Mouse (Mus musculus) C2C12 (cell line): ENCODE data around the gene Hist1h3i.
A peak's percentile ranks its signal among the peaks of the same experiment; 100 is the strongest.

ENCODE experiments used
- CEBPB ChIP-seq: IDR thresholded peaks from one replicate; pipeline ENCODE4 v1.6.1; 2011; ENCODE audit warnings: low read depth, mild to moderate bottlenecking, control low read depth, moderate library complexity
- CTCF ChIP-seq: IDR thresholded peaks from one replicate; pipeline ENCODE4 v1.5.1; 2011; ENCODE audit not compliant: control insufficient read depth, insufficient read depth, insufficient read length
- FOSL1 ChIP-seq: IDR thresholded peaks from one replicate; pipeline ENCODE4 v1.8.0; 2011; ENCODE audit warnings: mild to moderate bottlenecking, low read length; ENCODE audit not compliant: poor library complexity, insufficient read depth, severe bottlenecking
- MAX ChIP-seq: IDR thresholded peaks from one replicate; pipeline ENCODE4 v1.6.1; 2011; ENCODE audit warnings: mild to moderate bottlenecking, control low read depth
- MYOG ChIP-seq: IDR thresholded peaks from one replicate; pipeline ENCODE4 v1.6.1; 2011; ENCODE audit not compliant: control insufficient read depth, insufficient read length; ENCODE audit errors: extremely low read depth
- USF1 ChIP-seq: IDR thresholded peaks from one replicate; pipeline ENCODE4 v1.6.1; 2011; ENCODE audit warnings: low read depth, mild to moderate bottlenecking, control low read depth, moderate library complexity

DNA sequence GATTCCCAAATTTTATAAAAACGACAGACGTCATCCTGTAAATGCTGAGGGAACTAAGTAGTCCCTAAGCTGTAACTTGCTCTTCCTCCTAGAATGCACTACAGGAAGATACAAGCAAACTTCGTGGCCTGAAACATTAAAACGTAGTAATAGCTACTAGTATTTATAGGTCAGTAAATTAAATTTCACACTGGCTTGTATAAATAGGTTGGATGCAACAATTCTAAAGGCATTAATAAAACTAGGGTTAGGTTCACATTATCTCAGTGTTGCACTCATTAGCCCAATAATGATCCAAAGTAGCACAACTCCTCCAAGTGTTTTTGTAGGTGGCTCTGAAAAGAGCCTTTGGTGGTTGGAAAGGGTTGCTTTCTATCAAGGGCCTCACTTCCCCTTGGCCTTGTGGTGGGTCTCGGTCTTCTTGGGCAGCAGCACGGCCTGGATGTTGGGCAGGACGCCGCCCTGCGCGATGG is 30.1 kb downstream of the Hist1h3i start:
- no peak for TF ChIP-seq CTCF
- no peak for TF ChIP-seq FOSL1
- no peak for TF ChIP-seq MYOG
- peak; percentile 4 for TF ChIP-seq USF1
- TF ChIP-seq MAX = no peak
- no peak for TF ChIP-seq CEBPB
